Mouse (Mus musculus) layer of hippocampus, adult 9-10 months (tissue): ENCODE measurements at regions not wholly inside any gene's neighbourhood (a gene's known extent, or its start where the extent isn't known, plus 50 kb on each side); places are given as distances from the start of the nearest gene placed in this dataset.

Experiments
- DNase-seq: peaks from one replicate; pipeline ENCODE4 v3.0.0; 2022; ENCODE audit warnings: low spot score

DNA sequence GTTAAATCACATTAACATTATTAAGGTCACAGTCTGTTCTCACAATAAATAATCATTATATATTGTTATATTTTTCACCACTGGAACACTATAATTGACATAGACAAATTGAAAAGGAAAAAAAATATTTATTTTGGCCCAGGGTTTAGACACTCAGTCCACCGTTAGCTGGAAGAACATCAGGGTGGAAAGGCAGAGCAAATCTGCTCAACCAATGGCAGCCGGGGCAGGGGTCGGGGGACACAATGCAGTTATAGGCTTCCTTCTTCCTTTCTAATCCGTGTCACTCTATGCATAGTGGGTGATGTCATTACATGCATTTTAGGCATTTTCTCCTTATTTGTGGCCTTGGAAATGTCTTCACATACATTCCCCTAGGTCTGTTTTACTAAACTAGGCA is 552.8 kb upstream of the Tenm3 start:
- no peak for DNase-seq

DNA sequence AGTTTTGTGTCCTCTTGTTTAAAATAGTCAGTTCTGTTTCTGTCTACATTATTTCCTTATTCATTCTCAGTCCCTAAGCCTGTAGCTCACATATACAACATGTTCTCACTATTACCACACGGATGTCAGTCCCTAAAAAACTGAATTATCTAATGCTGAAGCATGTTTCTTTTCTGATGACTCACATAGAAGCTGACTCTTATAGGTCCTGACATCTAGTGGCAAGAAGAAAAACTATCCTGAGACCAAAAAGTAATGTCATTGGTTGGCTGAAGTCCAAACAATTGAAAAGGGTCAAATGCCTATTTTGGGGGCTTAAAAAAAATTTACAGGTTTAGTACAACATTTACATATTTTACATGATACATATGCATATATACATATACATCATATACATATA is 551.3 kb upstream of the Tenm3 start:
- DNase-seq, result no peak

- no peak for DNase-seq
Measured at GRCm38 (mm10) chr8:49389525-49389924, 545.8 kb upstream of the Tenm3 start.

DNA sequence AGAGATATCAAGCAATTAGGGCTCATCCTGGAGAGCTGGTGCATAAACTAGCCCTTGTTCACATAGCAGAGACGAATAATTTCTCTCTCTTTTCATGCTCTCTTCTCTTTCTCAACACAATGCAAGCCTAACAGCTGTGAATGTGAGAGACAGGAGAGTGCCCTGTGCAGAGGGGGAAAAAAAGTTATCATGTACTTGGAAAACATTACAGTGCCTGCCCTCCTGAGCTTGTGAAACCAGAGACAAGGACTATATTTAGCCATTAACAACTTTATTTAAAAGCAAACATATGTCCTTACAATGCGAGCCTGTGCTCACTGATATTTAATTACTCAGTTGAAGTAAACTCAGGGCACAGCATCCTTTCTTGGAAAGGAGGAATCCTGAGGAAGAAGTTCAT is 543.8 kb upstream of the Tenm3 start:
- no peak for DNase-seq

- DNase-seq, result no peak
Measured at GRCm38 (mm10) chr8:49372686-49373085, 528.9 kb upstream of the Tenm3 start.

- no peak for DNase-seq
Measured at GRCm38 (mm10) chr8:49362682-49363081, 518.9 kb upstream of the Tenm3 start.

GRCm38 (mm10) chr8:49361443-49361842 is 517.7 kb upstream of the Tenm3 start:
- DNase-seq, result no peak

GRCm38 (mm10) chr8:49360121-49360520 is 516.4 kb upstream of the Tenm3 start:
- no peak for DNase-seq

- no peak for DNase-seq
Measured at GRCm38 (mm10) chr8:49359671-49360070, 515.9 kb upstream of the Tenm3 start.

DNA sequence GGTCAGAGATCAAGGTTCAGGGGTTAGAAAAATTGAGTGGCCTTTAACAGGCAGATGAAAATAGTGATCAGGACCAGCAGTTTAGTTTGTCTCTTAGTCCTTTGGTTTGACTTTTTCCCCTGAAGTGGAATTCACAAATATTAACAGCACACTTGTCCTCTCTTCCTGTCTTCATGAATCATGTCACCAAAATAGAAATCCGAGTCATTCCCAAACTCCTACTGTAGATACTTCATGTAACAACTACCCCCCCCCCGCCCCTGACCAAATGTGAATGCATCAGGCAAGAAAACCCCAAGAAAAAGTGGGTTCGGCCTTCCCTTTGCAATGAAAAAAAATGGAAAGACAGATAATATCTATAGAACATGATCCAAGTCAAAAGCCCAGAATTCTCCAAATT is 504.9 kb upstream of the Tenm3 start:
- DNase-seq, result no peak

DNA sequence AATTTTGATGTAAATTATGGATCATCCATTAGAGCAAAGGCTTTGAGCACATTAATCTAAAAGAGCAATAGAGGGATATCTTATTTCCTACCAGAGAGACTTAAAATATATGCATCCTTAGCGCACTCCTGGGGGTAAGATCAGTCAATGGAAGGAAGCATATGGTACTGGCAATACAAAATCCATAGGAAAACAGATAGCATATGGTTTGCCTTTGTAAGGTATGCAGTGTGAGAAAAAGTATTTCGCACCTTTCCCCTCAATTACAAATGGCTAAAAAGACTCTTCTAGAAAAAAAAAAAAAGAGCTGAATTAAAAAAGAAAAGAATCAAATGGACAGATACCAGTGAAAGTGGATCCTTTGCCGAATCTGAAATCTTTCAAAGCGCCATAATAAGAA is 495.0 kb upstream of the Tenm3 start:
- DNase-seq, result no peak

DNA sequence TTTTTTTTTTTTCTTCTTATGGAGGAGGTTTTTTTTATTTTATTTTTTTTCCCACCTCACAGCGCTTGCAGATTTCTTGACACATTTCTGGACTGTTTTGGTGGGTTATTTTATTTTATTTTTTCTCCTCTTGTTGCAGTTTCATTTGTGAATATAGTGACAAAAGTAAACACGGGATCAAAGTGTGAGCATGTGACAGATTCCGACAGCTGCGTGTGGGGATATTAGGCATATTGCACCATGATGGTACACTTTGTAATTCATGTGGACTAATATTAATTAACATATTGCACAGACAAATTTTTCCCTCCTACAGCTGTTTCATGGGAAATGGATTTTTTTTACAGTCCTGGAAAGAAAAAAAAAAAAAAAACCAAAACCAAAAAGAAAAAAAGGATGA is 483.2 kb upstream of the Tenm3 start:
- no peak for DNase-seq

DNA sequence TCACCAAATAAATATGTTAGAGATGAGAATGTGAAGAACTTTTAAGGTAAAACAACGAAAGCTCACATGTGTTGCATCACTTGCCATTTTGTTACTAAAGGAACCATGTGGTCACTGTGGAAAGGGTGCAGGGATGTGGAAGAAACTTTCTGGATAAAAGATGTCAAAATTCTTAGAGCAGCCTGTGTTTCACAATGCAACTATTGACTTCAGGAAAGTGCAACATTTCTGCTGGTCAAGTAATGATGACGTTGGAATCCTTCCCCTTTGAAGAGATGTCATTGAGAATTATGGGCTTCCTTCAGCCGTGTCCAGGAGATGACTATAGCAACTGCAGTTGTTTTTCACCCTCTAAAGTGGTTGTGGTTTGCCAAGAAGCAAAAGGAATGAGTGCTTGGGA is 477.7 kb upstream of the Tenm3 start:
- no peak for DNase-seq

GRCm38 (mm10) chr8:49313483-49314278 is 469.9 kb upstream of the Tenm3 start:
- DNase-seq, result no peak

DNA sequence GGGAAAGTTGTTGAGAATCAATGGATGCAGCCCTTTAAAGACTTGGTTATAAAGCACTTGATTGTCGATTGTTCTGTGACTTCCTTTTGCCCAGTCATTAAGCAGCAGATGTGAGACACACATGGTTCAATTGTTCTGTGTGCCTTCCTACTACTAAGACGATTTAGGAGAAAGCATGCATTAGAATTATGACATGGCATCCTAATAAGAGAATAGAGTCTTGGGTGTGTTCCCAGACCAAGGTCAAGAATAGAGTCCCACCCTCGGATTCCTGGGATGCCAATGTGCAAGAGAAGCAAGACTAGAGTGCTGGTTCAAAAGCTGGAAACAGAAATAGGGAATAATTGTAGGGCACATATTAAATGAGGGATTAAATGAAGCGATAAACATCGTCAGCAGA is 469.1 kb upstream of the Tenm3 start:
- no peak for DNase-seq

DNA sequence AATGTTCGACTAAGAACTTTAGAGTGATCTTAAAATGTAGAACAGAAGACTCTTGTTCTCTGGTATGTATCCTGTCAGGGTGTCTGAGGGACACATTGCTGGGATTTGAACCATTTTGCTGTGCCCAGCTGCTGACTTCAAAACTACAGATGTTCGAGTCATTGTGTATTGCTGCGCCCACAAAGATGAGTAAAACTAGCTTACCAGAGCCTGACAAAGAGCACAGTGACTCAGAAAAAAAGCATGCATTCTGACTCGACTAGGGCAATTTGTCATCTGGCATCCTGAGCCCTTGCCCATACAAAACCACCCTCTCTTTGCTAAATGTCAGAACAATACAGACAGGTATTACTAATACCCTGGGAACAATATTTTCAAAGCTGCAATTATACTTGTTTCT is 438.6 kb upstream of the Tenm3 start:
- DNase-seq, result no peak

DNA sequence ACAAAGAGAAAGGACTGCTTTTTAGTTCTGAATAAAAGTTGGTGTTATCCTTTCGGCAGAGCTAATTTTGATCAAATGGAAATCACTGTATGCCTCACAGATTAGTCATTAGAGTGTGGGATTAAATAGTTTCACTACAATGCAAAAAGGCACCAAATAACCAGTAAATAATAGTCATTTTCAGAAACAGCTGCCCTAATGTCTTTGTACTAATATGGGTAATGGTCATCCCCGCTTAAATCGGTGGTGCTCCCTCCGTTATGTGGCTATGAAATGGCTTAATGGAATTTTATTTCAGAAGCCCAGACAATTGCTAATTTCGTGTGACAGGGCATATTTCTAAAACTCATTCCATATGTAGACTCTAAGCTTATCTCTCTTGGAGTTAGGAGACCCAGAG is 437.5 kb upstream of the Tenm3 start:
- no peak for DNase-seq

DNA sequence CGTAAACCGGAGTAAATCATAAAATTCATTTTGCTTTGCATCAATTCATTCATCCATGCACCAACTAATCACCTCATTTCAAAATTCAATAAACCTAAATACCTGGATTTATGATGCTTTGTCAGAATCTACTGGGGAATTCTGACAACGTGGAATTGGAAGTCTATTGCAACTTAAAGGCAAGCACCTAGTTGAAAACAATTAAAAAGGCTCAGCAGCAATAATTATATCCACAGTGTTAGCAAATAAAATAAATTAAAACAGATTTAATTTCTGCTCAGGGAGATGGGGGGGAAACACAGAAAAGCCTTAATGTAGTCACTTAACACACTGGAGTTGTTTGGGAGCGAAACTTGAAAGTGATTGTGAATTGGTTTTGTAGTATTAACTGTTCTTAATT is 430.3 kb upstream of the Tenm3 start:
- DNase-seq, result no peak

- DNase-seq, result no peak
Measured at GRCm38 (mm10) chr8:49273109-49273508, 429.4 kb upstream of the Tenm3 start.

DNA sequence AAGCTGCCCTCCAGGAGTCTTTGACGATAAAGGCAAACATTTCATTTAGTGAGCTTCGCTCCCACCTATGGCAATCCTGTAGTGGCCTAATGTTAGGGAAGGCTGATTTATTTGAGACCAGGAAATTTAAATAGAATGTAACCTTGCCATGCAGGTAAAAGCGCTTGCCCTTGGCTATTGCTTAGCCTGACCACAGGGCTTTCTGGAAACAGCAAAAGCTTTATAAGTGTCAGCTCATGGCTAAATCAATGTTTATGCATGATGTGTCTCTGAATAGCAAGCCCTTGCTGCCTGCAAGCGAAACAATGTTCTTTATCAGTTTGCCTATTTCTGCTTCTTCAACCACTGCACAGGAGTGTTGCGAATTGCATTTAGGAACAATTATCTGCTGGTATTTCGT is 419.7 kb upstream of the Tenm3 start:
- DNase-seq, result no peak

DNA sequence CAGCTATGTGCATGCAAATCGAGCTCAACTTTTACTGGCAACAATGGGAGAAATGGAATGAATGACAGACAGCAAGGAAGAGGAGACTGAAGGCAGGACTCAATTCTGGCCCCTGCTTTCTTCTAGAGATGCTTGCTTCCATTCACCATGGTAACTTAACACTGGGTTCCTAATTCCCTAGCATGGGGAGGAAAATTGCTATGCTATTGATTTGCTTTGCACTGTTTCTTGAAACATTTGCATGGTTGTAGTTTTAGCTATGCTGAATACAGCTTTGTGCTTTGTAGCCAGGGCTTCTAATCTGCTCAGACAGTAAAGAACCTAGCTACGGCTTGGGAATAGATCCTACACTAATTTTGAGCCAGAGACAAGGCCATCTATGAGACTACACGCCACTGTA is 419.0 kb upstream of the Tenm3 start:
- DNase-seq, result no peak

DNA sequence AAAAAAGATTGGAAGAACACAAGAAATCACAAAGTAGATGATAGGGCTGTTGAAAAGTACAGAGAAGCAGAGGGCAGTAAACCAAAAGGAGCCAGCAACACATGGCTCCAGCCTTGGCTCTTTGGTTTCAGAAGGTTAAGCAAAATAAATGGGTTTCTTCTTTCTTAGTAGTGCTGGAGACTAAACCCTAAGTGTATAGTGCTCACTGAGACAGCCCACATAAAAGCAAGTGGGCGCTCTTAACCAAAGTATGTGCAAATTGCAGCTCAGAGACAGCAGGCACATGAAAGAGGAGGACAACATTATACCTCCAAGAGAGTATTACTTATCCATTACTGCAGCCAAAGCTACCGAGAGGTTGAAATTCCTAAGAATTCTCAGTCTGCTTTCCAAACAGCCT is 412.2 kb upstream of the Tenm3 start:
- no peak for DNase-seq

DNA sequence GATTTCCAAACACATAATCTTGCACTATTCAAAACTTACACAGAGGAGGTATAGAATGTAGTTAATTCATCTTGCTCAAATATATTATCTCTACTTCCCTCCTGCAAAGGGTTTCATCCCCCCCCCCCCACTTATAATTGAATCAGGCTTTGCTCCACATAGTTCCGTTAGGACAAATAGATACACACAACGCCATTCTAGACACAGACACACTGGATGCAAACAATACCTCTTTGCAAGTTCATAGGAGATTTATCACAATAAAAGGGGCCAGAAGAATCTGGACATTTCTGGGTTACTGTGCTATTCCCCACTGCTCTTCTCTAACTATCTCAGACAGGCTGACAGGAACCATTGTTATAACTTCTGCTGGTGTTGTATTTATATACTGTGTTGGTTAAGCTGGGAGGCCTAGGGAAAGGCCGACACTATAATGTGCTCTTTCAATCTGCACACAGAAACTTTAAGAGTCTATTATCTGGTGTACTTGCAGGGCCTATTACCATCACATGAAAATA is 410.6 kb upstream of the Tenm3 start:
- no peak for DNase-seq

GRCm38 (mm10) chr8:49243002-49243401 is 399.3 kb upstream of the Tenm3 start:
- DNase-seq, result no peak

DNA sequence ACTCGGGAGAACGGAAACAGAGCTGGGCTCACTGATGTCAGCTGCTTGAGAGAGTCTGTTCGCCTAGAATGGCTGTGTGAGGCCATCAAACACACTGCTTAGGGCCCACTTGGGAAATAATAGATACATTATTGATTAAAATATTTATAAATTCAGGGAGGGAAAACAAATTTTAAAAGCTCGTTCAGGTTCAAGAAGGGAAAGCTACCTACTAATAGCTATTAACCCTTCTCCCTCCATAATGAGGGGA is 393.0 kb upstream of the Tenm3 start:
- DNase-seq, result no peak
